Mouse (Mus musculus) E14TG2a.4 (cell line): ENCODE measurements at regions not wholly inside any gene's neighbourhood (a gene's known extent, or its start where the extent isn't known, plus 50 kb on each side); places are given as distances from the start of the nearest gene placed in this dataset.

Experiments
- H3K27me3 ChIP-seq: 2 replicates; pipeline ENCODE4 v1.6.1; 2014; ENCODE audit warnings: low read length, control low read depth; ENCODE audit not compliant: insufficient read depth
- H3K36me3 ChIP-seq: 2 replicates; pipeline ENCODE4 v1.6.1; 2014; ENCODE audit warnings: low read length, control low read depth; ENCODE audit not compliant: insufficient read depth
- H3K4me1 ChIP-seq: replicated peaks from 2 replicates; pipeline ENCODE4 v1.6.1; 2014; ENCODE audit warnings: low read depth, low read length, control low read depth
- H3K4me3 ChIP-seq: replicated peaks from 2 replicates; pipeline ENCODE4 v1.5.1; 2014; ENCODE audit warnings: mild to moderate bottlenecking, low read length
- H3K9me3 ChIP-seq: 2 replicates; pipeline ENCODE4 v1.6.1; 2014; ENCODE audit warnings: low read length, control low read depth
- CTCF ChIP-seq: conservative IDR thresholded peaks from 2 replicates; pipeline ENCODE4 v1.5.1; 2014; ENCODE audit warnings: low read length
- NANOG ChIP-seq: IDR thresholded peaks from 2 replicates; pipeline ENCODE4 v1.6.1; 2014; ENCODE audit warnings: borderline replicate concordance, low read length, mixed read lengths
- POU5F1 ChIP-seq: IDR thresholded peaks from 2 replicates; pipeline ENCODE4 v1.6.1; 2014; ENCODE audit warnings: low read length, borderline replicate concordance

- Histone ChIP-seq H3K27me3 (0 out of 2 replicates have a peak, but pooled peaks cover 6% of the 10 kb centered on the region), H3K36me3 (no peaks in the 10 kb centered on the region), H3K4me3 (no peak overlapping the region), H3K9me3 (no peaks in the 10 kb centered on the region), H3K4me1 (no peaks in the 10 kb centered on the region)
- TF ChIP-seq POU5F1 (no peak), NANOG (no peak), CTCF (no peak)
These were observed 121.8 kb downstream of the Dusp6 start for GRCm38 (mm10) chr10:99384851-99385250.

DNA sequence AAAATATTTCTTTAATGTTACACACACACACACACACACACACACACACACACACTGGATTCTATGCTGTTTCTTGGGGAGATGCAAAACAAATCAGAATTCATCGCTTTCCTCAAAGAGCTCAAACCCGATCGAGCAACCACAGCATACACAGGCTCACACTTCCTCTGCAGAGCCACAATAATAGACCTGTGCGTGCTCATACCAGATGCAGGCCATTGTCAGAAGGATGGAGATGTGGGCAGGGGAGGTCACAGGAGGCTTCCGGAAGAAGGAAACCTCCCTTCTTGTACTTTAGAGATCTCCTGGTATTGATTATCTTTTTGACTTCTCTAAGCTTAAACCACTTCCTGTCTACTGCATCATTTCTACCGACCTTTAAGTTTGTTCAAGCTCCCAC lies 122.8 kb downstream of the Dusp6 start:
- Histone ChIP-seq H3K4me1 (no peaks in the 10 kb centered on the region), H3K36me3 (no peaks in the 10 kb centered on the region), H3K9me3 (no peaks in the 10 kb centered on the region), H3K27me3 (0 out of 2 replicates have a peak, but pooled peaks cover 6% of the 10 kb centered on the region), H3K4me3 (no peak overlapping the region)
- no peak for TF ChIP-seq POU5F1
- TF ChIP-seq NANOG, result no peak
- TF ChIP-seq CTCF, result no peak

DNA sequence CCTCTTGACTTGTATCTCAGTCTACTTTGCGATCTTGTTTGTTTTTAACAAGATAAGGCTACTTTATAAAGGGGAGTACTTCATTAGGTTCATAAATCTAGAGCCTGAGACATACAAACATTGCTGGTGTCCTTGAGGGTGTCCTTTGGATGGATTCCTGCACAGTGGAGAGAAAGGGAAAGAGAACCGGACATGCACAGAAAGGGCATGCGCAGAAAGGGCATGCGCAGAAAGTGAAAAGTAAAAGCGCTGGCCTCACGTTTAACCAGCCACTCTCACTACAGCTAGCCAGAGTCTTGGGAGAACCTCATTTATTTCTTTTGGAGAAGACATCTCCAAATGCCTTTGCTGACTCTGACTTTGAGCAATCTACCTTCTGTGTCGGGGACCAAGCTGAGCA lies 125.5 kb downstream of the Dusp6 start:
- no peaks in the 10 kb centered on the region for H3K4me1 ChIP-seq
- H3K4me3 ChIP-seq, result no peak overlapping the region
- 0 out of 2 replicates have a peak, but pooled peaks cover 6% of the 10 kb centered on the region for H3K27me3 ChIP-seq
- no peaks in the 10 kb centered on the region for H3K9me3 ChIP-seq
- TF ChIP-seq NANOG, result no peak
- TF ChIP-seq POU5F1, result no peak
- TF ChIP-seq CTCF, result no peak
- no peaks in the 10 kb centered on the region for H3K36me3 ChIP-seq

- no peaks in the 10 kb centered on the region for H3K36me3 ChIP-seq
- no peaks in the 10 kb centered on the region for H3K4me1 ChIP-seq
- TF ChIP-seq POU5F1 (no peak), NANOG (no peak), CTCF (no peak)
- H3K27me3 ChIP-seq, result 0 out of 2 replicates have a peak, but pooled peaks cover 6% of the 10 kb centered on the region
- H3K9me3 ChIP-seq, result no peaks in the 10 kb centered on the region
- H3K4me3 ChIP-seq, result no peak overlapping the region
These were observed 126.0 kb downstream of the Dusp6 start for GRCm38 (mm10) chr10:99388986-99389385.

- no peak overlapping the region for H3K4me3 ChIP-seq
- H3K27me3 ChIP-seq, result 0 out of 2 replicates have a peak, but pooled peaks cover 6% of the 10 kb centered on the region
- H3K4me1 ChIP-seq, result no peaks in the 10 kb centered on the region
- TF ChIP-seq CTCF (no peak), POU5F1 (no peak), NANOG (no peak)
- no peaks in the 10 kb centered on the region for H3K36me3 ChIP-seq
- H3K9me3 ChIP-seq, result no peaks in the 10 kb centered on the region
These were observed 127.7 kb downstream of the Dusp6 start for GRCm38 (mm10) chr10:99390609-99391183.

- Histone ChIP-seq H3K36me3 (no peaks in the 10 kb centered on the region), H3K9me3 (no peaks in the 10 kb centered on the region), H3K4me1 (no peaks in the 10 kb centered on the region), H3K27me3 (0 out of 2 replicates have a peak, but pooled peaks cover 6% of the 10 kb centered on the region), H3K4me3 (no peak overlapping the region)
- TF ChIP-seq NANOG (no peak), CTCF (no peak), POU5F1 (no peak)
These were observed 128.7 kb downstream of the Dusp6 start for GRCm38 (mm10) chr10:99391725-99392124.

GRCm38 (mm10) chr10:99392979-99393378 lies 129.9 kb downstream of the Dusp6 start:
- H3K4me3 ChIP-seq, result no peak overlapping the region
- H3K27me3 ChIP-seq, result 0 out of 2 replicates have a peak, but pooled peaks cover 2% of the 10 kb centered on the region
- H3K4me1 ChIP-seq, result no peaks in the 10 kb centered on the region
- H3K9me3 ChIP-seq, result no peaks in the 10 kb centered on the region
- H3K36me3 ChIP-seq, result no peaks in the 10 kb centered on the region
- TF ChIP-seq NANOG, result no peak

DNA sequence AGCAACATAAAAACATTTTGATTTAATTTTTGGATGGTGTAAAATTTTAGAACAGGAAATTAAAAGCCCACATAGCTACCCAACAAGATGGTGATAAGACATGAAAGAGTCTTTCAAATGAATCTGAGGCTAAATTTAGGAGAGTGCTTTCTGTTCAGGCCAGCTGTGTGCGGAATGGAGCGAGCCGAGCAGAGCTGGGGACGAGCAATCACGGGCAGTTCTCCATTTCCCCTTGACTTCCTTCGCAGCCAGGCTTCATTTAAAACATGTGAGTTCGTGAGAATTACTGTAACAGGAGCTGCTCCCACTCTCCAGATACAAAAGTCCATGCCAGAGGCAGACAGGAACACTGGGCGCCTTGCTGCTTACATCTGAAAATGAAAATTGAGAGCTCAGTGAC lies 130.5 kb downstream of the Dusp6 start:
- no peaks in the 10 kb centered on the region for H3K36me3 ChIP-seq
- H3K9me3 ChIP-seq, result no peaks in the 10 kb centered on the region
- no peaks in the 10 kb centered on the region for H3K27me3 ChIP-seq
- no peak overlapping the region for H3K4me3 ChIP-seq
- no peaks in the 10 kb centered on the region for H3K4me1 ChIP-seq
- TF ChIP-seq NANOG (no peak), POU5F1 (no peak), CTCF (no peak)

GRCm38 (mm10) chr10:99395411-99395810 lies 132.4 kb downstream of the Dusp6 start:
- H3K4me3 ChIP-seq, result no peak overlapping the region
- no peaks in the 10 kb centered on the region for H3K36me3 ChIP-seq
- no peaks in the 10 kb centered on the region for H3K9me3 ChIP-seq
- TF ChIP-seq POU5F1 (no peak), NANOG (no peak), CTCF (no peak)
- no peaks in the 10 kb centered on the region for H3K4me1 ChIP-seq
- H3K27me3 ChIP-seq, result no peaks in the 10 kb centered on the region
